Mouse (Mus musculus) kidney, embryonic 14.5 days (tissue): ENCODE data around the gene Ube2d3. TPM values are rescaled to one million over a fixed set of nuclear protein-coding genes. Genes with fewer than 3 reads are reported as not detected.

ENCODE experiments used
- ATAC-seq: fragments of 200-750 bp; cut with Nextera tagmentation; 2 replicates; pipeline ENCODE4 v1.8.0; 2017; ENCODE audit warnings: moderate number of reproducible peaks, mild to moderate bottlenecking, moderate TSS enrichment, moderate library complexity; ENCODE audit not compliant: low FRiP score, low TSS enrichment
- H3K27ac ChIP-seq: fragments of 300-500 bp; sonication (generic); 2 replicates; pipeline ENCODE4 v1.5.1; 2014; ENCODE audit warnings: low read depth, mild to moderate bottlenecking, low read length, moderate library complexity, mixed read lengths
- H3K27me3 ChIP-seq: fragments of 300-500 bp; sonication (generic); 2 replicates; pipeline ENCODE4 v1.6.1; 2014; ENCODE audit warnings: mild to moderate bottlenecking, low read length; ENCODE audit not compliant: control insufficient read depth, insufficient read depth
- H3K36me3 ChIP-seq: fragments of 300-500 bp; sonication (generic); 2 replicates; pipeline ENCODE4 v1.6.1; 2014; ENCODE audit warnings: low read length, mixed read lengths; ENCODE audit not compliant: control insufficient read depth, insufficient read depth
- H3K4me1 ChIP-seq: fragments of 300-500 bp; sonication (generic); 2 replicates; pipeline ENCODE4 v1.6.1; 2014; ENCODE audit warnings: low read length, mixed read lengths; ENCODE audit not compliant: control insufficient read depth, insufficient read depth
- H3K4me2 ChIP-seq: fragments of 300-500 bp; sonication (generic); replicated peaks from 2 replicates; pipeline ENCODE4 v1.6.1; 2014; ENCODE audit warnings: low read depth, mild to moderate bottlenecking, low read length
- H3K4me3 ChIP-seq: fragments of 300-500 bp; sonication (generic); 2 replicates; pipeline ENCODE4 v1.5.1; 2014; ENCODE audit warnings: mild to moderate bottlenecking, low read length
- H3K9ac ChIP-seq: fragments of 300-500 bp; sonication (generic); 2 replicates; pipeline ENCODE4 v1.6.1; 2014; ENCODE audit warnings: low read depth, mild to moderate bottlenecking, low read length, moderate library complexity
- H3K9me3 ChIP-seq: fragments of 300-500 bp; sonication (generic); 2 replicates; pipeline ENCODE4 v1.6.1; 2016; ENCODE audit warnings: low read length; ENCODE audit not compliant: control insufficient read depth
- WGBS: fragments of 180-500 bp; shearing (Covaris S2); extraction: QIAGEN DNeasy Blood & Tissue Kit; methylation state at CpG from one replicate; pipeline ENCODE4 v1.1.7; 2014; 5-methylcytosine and 5-hydroxymethylcytosine counted together
- polyA plus RNA-seq: library from polyadenylated mRNA; unstranded; fragments of >200 nt; fragmentation: Nextera tagmentation; extraction: Ambion mirVana; gene quantifications from 2 replicates; pipeline ENCODE4 v1.2.1, GENCODE M21; 2014

The Ube2d3 gene
- polyA plus RNA-seq, 1 experiment from 2014 or later: 612 TPM

GRCm38 (mm10) chr3:135407351-135407750 lies 30.6 kb upstream of the Ube2d3 start:
- H3K27me3 ChIP-seq: no peaks in the 10 kb centered on the region
- H3K4me1 ChIP-seq: no peaks in the 10 kb centered on the region
- H3K9me3 ChIP-seq: no peaks in the 10 kb centered on the region
- H3K4me2 ChIP-seq: no peak overlapping the region
- WGBS: 86% methylated on average over 9 of the region's 9 CpGs
- peaks cover 22% of the 10 kb centered on the region; the same call in 1 of the 2 replicates for H3K36me3 ChIP-seq
- no peak overlapping the region for H3K4me3 ChIP-seq
- ATAC-seq: no peak
- no peak overlapping the region for H3K9ac ChIP-seq
- H3K27ac ChIP-seq: no peak overlapping the region

- H3K4me3 ChIP-seq: no peak overlapping the region
- H3K27ac ChIP-seq: no peak overlapping the region
- no peaks in the 10 kb centered on the region for H3K9me3 ChIP-seq
- no peaks in the 10 kb centered on the region for H3K4me1 ChIP-seq
- no peak overlapping the region for H3K9ac ChIP-seq
- no peak overlapping the region for H3K4me2 ChIP-seq
- ATAC-seq: no peak
- H3K27me3 ChIP-seq: no peaks in the 10 kb centered on the region
- WGBS: 98% methylated on average over 5 of the region's 5 CpGs
- peaks cover 22% of the 10 kb centered on the region; the same call in 1 of the 2 replicates for H3K36me3 ChIP-seq
These were observed 28.7 kb upstream of the Ube2d3 start for GRCm38 (mm10) chr3:135409219-135409618.

- no peak overlapping the region for H3K4me2 ChIP-seq
- no peak for ATAC-seq
- WGBS: 91% methylated on average over 12 of the region's 12 CpGs
These were observed 26.9 kb upstream of the Ube2d3 start for GRCm38 (mm10) chr3:135411056-135411455.

GRCm38 (mm10) chr3:135411824-135412223 lies 26.1 kb upstream of the Ube2d3 start:
- Histone ChIP-seq H3K9ac (no peak overlapping the region), H3K4me1 (no peaks in the 10 kb centered on the region), H3K36me3 (peaks cover 10% of the 10 kb centered on the region; the same call in 1 of the 2 replicates), H3K4me3 (no peak overlapping the region), H3K27me3 (no peaks in the 10 kb centered on the region), H3K27ac (no peak overlapping the region), H3K4me2 (no peak overlapping the region), H3K9me3 (no peaks in the 10 kb centered on the region)
- 83% methylated on average over 9 of the region's 9 CpGs for WGBS
- ATAC-seq: no peak

More at GRCm38 (mm10) chr3:135411056-135411455, 26.9 kb upstream of the Ube2d3 start:
- no peaks in the 10 kb centered on the region for H3K27me3 ChIP-seq
- H3K9ac ChIP-seq: no peak overlapping the region
- no peaks in the 10 kb centered on the region for H3K4me1 ChIP-seq
- no peak overlapping the region for H3K27ac ChIP-seq
- H3K36me3 ChIP-seq: peaks cover 16% of the 10 kb centered on the region; the same call in 1 of the 2 replicates
- no peaks in the 10 kb centered on the region for H3K9me3 ChIP-seq
- no peak overlapping the region for H3K4me3 ChIP-seq

- no peak overlapping the region for H3K27ac ChIP-seq
- H3K4me2 ChIP-seq: no peak overlapping the region
- ATAC-seq: no peak
- no peak overlapping the region for H3K9ac ChIP-seq
- H3K4me3 ChIP-seq: no peak overlapping the region
- WGBS: 85% methylated on average over 3 of the region's 3 CpGs
- H3K27me3 ChIP-seq: no peaks in the 10 kb centered on the region
- H3K9me3 ChIP-seq: no peaks in the 10 kb centered on the region
- H3K4me1 ChIP-seq: peaks cover 6% of the 10 kb centered on the region; the same call in 1 of the 2 replicates
- H3K36me3 ChIP-seq: no peaks in the 10 kb centered on the region
These were observed 20.7 kb upstream of the Ube2d3 start for GRCm38 (mm10) chr3:135417245-135417644.

GRCm38 (mm10) chr3:135417799-135418198 lies 20.1 kb upstream of the Ube2d3 start:
- no peak overlapping the region for H3K27ac ChIP-seq
- H3K9me3 ChIP-seq: no peaks in the 10 kb centered on the region
- no peaks in the 10 kb centered on the region for H3K36me3 ChIP-seq
- peaks cover 9% of the 10 kb centered on the region; the same call in 1 of the 2 replicates for H3K4me1 ChIP-seq
- no peak for ATAC-seq
- H3K9ac ChIP-seq: no peak overlapping the region
- no peak overlapping the region for H3K4me2 ChIP-seq
- no peaks in the 10 kb centered on the region for H3K27me3 ChIP-seq
- H3K4me3 ChIP-seq: no peak overlapping the region
- 84% methylated on average over 3 of the region's 3 CpGs for WGBS

- no peak for ATAC-seq
- Histone ChIP-seq H3K4me2 (no peak overlapping the region), H3K36me3 (no peaks in the 10 kb centered on the region), H3K9me3 (no peaks in the 10 kb centered on the region), H3K4me1 (peaks cover 11% of the 10 kb centered on the region; the same call in 1 of the 2 replicates), H3K27me3 (no peaks in the 10 kb centered on the region), H3K4me3 (no peak overlapping the region), H3K27ac (no peak overlapping the region), H3K9ac (no peak overlapping the region)
- 87% methylated on average over 9 of the region's 9 CpGs for WGBS
These were observed 17.2 kb upstream of the Ube2d3 start for GRCm38 (mm10) chr3:135420542-135421309.

GRCm38 (mm10) chr3:135421310-135421594 lies 16.7 kb upstream of the Ube2d3 start:
- Histone ChIP-seq H3K9ac (no peak overlapping the region), H3K9me3 (no peaks in the 10 kb centered on the region), H3K36me3 (no peaks in the 10 kb centered on the region), H3K4me1 (peaks cover 11% of the 10 kb centered on the region; the same call in 1 of the 2 replicates), H3K27me3 (no peaks in the 10 kb centered on the region), H3K4me3 (no peak overlapping the region), H3K4me2 (no peak overlapping the region), H3K27ac (no peak overlapping the region)
- no peak for ATAC-seq

GRCm38 (mm10) chr3:135422232-135422855 lies 15.6 kb upstream of the Ube2d3 start:
- Histone ChIP-seq H3K36me3 (no peaks in the 10 kb centered on the region), H3K27me3 (no peaks in the 10 kb centered on the region), H3K4me2 (peak overlapping the region; percentile 78), H3K4me1 (peaks cover 11% of the 10 kb centered on the region; the same call in 1 of the 2 replicates), H3K9ac (peak overlapping the region; percentile 84), H3K4me3 (peak overlapping the region; percentile 81), H3K27ac (peak overlapping the region; percentile 93), H3K9me3 (no peaks in the 10 kb centered on the region)
- ATAC-seq: no peak
- 27% methylated on average over 8 of the region's 8 CpGs for WGBS
